Mouse (Mus musculus) heart, embryonic 15.5 days (tissue): ENCODE results near the gene Omg. TPM values are rescaled to one million over a fixed set of nuclear protein-coding genes. Genes with fewer than 3 reads are reported as not detected.

Source experiments
- ATAC-seq: fragments of 200-750 bp; cut with Nextera tagmentation; replicated peaks from 2 replicates; pipeline ENCODE4 v1.8.0; 2017; ENCODE audit warnings: low read depth, moderate TSS enrichment; ENCODE audit not compliant: insufficient number of reproducible peaks, insufficient read depth, low FRiP score
- H3K27ac ChIP-seq: fragments of 300-500 bp; sonication (generic); 2 replicates; pipeline ENCODE4 v1.5.1; 2015; ENCODE audit warnings: mild to moderate bottlenecking, inconsistent platforms
- H3K27me3 ChIP-seq: fragments of 300-500 bp; sonication (generic); 2 replicates; pipeline ENCODE4 v1.6.1; 2015; ENCODE audit warnings: inconsistent platforms
- H3K36me3 ChIP-seq: fragments of 300-500 bp; sonication (generic); 2 replicates; pipeline ENCODE4 v1.6.1; 2015; ENCODE audit warnings: mild to moderate bottlenecking, inconsistent platforms
- H3K4me1 ChIP-seq: fragments of 300-500 bp; sonication (generic); replicated peaks from 2 replicates; pipeline ENCODE4 v1.6.1; 2015; ENCODE audit warnings: inconsistent platforms
- H3K4me2 ChIP-seq: fragments of 300-500 bp; sonication (generic); 2 replicates; pipeline ENCODE4 v1.6.1; 2015; ENCODE audit warnings: inconsistent platforms, mild to moderate bottlenecking, moderate library complexity
- H3K4me3 ChIP-seq: fragments of 300-500 bp; sonication (generic); 2 replicates; pipeline ENCODE4 v1.5.1; 2015; ENCODE audit warnings: mild to moderate bottlenecking, inconsistent platforms
- H3K9ac ChIP-seq: fragments of 300-500 bp; sonication (generic); 2 replicates; pipeline ENCODE4 v1.6.1; 2015; ENCODE audit warnings: mild to moderate bottlenecking, inconsistent platforms
- H3K9me3 ChIP-seq: fragments of 300-500 bp; sonication (generic); replicated peaks from 2 replicates; pipeline ENCODE4 v1.6.1; 2016; ENCODE audit warnings: inconsistent platforms
- WGBS: fragments of 180-500 bp; shearing (Covaris S2); methylation state at CpG from one replicate; pipeline ENCODE4 v1.1.7; 2015; ENCODE audit warnings: mixed read lengths; 5-methylcytosine and 5-hydroxymethylcytosine counted together
- polyA plus RNA-seq: library from polyadenylated mRNA; unstranded; fragments of >200 nt; fragmentation: Nextera tagmentation; extraction: Ambion mirVana; gene quantifications from 2 replicates; pipeline ENCODE4 v1.2.1, GENCODE M21; 2015

Gene Omg
- polyA plus RNA-seq = 0.08 and 0.13 TPM in 2 replicates

GRCm38 (mm10) chr11:79503845-79504244 lies at the start of gene Omg:
TSS of gene Omg (minus strand) at chr11:79504084.
- no peaks in the 10 kb centered on the region for H3K4me1 ChIP-seq
- H3K4me3 ChIP-seq = no peak within 1 kb of the TSS
- no peak within 1 kb of the TSS for H3K4me2 ChIP-seq
- H3K27me3 ChIP-seq = no peaks in the 10 kb centered on the region
- H3K9ac ChIP-seq = no peak within 1 kb of the TSS
- 55% methylated on average over 8 of the region's 8 CpGs for WGBS
- no peak for ATAC-seq
- H3K36me3 ChIP-seq = no peaks in the 10 kb centered on the region
- no peak within 1 kb of the TSS for H3K27ac ChIP-seq
- no peaks in the 10 kb centered on the region for H3K9me3 ChIP-seq

- no peaks in the 10 kb centered on the region for H3K4me1 ChIP-seq
- WGBS = 47% methylated on average over 1 of the region's 1 CpGs
- H3K4me2 ChIP-seq = no peak overlapping the region
- H3K27ac ChIP-seq = no peak overlapping the region
- H3K27me3 ChIP-seq = no peaks in the 10 kb centered on the region
- H3K9me3 ChIP-seq = no peaks in the 10 kb centered on the region
- H3K4me3 ChIP-seq = no peak overlapping the region
- H3K36me3 ChIP-seq = peaks cover 51% of the 10 kb centered on the region
- H3K9ac ChIP-seq = no peak overlapping the region
- no peak for ATAC-seq
Observed at GRCm38 (mm10) chr11:79552622-79553021, 48.7 kb upstream of the Omg start.

GRCm38 (mm10) chr11:79536293-79536692 lies 32.4 kb upstream of the Omg start:
- no peaks in the 10 kb centered on the region for H3K27me3 ChIP-seq
- no peak overlapping the region for H3K4me2 ChIP-seq
- H3K4me1 ChIP-seq = peaks cover 19% of the 10 kb centered on the region
- H3K27ac ChIP-seq = no peak overlapping the region
- WGBS = 93% methylated on average over 3 of the region's 3 CpGs
- ATAC-seq = no peak
- peaks cover 10% of the 10 kb centered on the region for H3K36me3 ChIP-seq
- H3K9me3 ChIP-seq = no peaks in the 10 kb centered on the region
- no peak overlapping the region for H3K9ac ChIP-seq
- H3K4me3 ChIP-seq = no peak overlapping the region

- no peak for ATAC-seq
- H3K4me2 ChIP-seq = no peak overlapping the region
- WGBS = 72% methylated on average over 4 of the region's 4 CpGs
Observed at GRCm38 (mm10) chr11:79535554-79535953, 31.7 kb upstream of the Omg start.

GRCm38 (mm10) chr11:79533950-79534690 lies 30.2 kb upstream of the Omg start:
- no peak overlapping the region for H3K4me3 ChIP-seq
- peaks cover 5% of the 10 kb centered on the region; the same call in 1 of the 2 replicates for H3K36me3 ChIP-seq
- no peak overlapping the region for H3K9ac ChIP-seq
- peak overlapping the region; percentile 13; the same call in 1 of the 2 replicates for H3K27ac ChIP-seq
- no peak overlapping the region for H3K4me2 ChIP-seq
- H3K27me3 ChIP-seq = no peaks in the 10 kb centered on the region
- no peaks in the 10 kb centered on the region for H3K9me3 ChIP-seq
- ATAC-seq = peak; percentile 56
- 67% methylated on average over 8 of the region's 8 CpGs for WGBS
- peaks cover 19% of the 10 kb centered on the region for H3K4me1 ChIP-seq

More at GRCm38 (mm10) chr11:79535554-79535953, 31.7 kb upstream of the Omg start:
- Histone ChIP-seq H3K27me3 (no peaks in the 10 kb centered on the region), H3K9me3 (no peaks in the 10 kb centered on the region), H3K4me1 (peaks cover 19% of the 10 kb centered on the region), H3K9ac (no peak overlapping the region), H3K4me3 (no peak overlapping the region), H3K36me3 (peaks cover 5% of the 10 kb centered on the region; the same call in 1 of the 2 replicates), H3K27ac (no peak overlapping the region)

GRCm38 (mm10) chr11:79533311-79533710 lies 29.4 kb upstream of the Omg start:
- H3K36me3 ChIP-seq = peaks cover 5% of the 10 kb centered on the region; the same call in 1 of the 2 replicates
- ATAC-seq = peak; percentile 76
- H3K4me1 ChIP-seq = peaks cover 19% of the 10 kb centered on the region
- peak overlapping the region; percentile 6; the same call in 1 of the 2 replicates for H3K27ac ChIP-seq
- no peaks in the 10 kb centered on the region for H3K9me3 ChIP-seq
- no peak overlapping the region for H3K4me3 ChIP-seq
- no peaks in the 10 kb centered on the region for H3K27me3 ChIP-seq
- H3K4me2 ChIP-seq = no peak overlapping the region
- H3K9ac ChIP-seq = no peak overlapping the region
- 46% methylated on average over 6 of the region's 6 CpGs for WGBS

GRCm38 (mm10) chr11:79531485-79531884 lies 27.6 kb upstream of the Omg start:
- 92% methylated on average over 4 of the region's 4 CpGs for whole genome bisulfite sequencing
- Histone ChIP-seq H3K36me3 (no peaks in the 10 kb centered on the region; the same call in 1 of the 2 replicates), H3K4me2 (no peak overlapping the region), H3K27ac (no peak overlapping the region), H3K9ac (no peak overlapping the region), H3K4me3 (no peak overlapping the region), H3K9me3 (no peaks in the 10 kb centered on the region), H3K27me3 (no peaks in the 10 kb centered on the region), H3K4me1 (peaks cover 31% of the 10 kb centered on the region)
- ATAC-seq = no peak

GRCm38 (mm10) chr11:79530774-79531173 lies 26.9 kb upstream of the Omg start:
- no peak for ATAC-seq
- H3K27ac ChIP-seq = no peak overlapping the region
- 85% methylated on average over 11 of the region's 11 CpGs for WGBS
- H3K4me3 ChIP-seq = no peak overlapping the region
- peaks cover 31% of the 10 kb centered on the region for H3K4me1 ChIP-seq
- H3K27me3 ChIP-seq = no peaks in the 10 kb centered on the region
- no peaks in the 10 kb centered on the region; the same call in 1 of the 2 replicates for H3K36me3 ChIP-seq
- H3K9me3 ChIP-seq = no peaks in the 10 kb centered on the region
- H3K9ac ChIP-seq = no peak overlapping the region
- H3K4me2 ChIP-seq = no peak overlapping the region

- Histone ChIP-seq H3K36me3 (no peaks in the 10 kb centered on the region; the same call in 1 of the 2 replicates), H3K4me2 (no peak within 1 kb of the TSS), H3K4me3 (no peak within 1 kb of the TSS), H3K9me3 (no peaks in the 10 kb centered on the region), H3K27ac (no peak within 1 kb of the TSS), H3K4me1 (peaks cover 31% of the 10 kb centered on the region), H3K27me3 (no peaks in the 10 kb centered on the region), H3K9ac (no peak within 1 kb of the TSS)
- no peak for ATAC-seq
- 83% methylated on average over 7 of the region's 7 CpGs for WGBS
Observed at GRCm38 (mm10) chr11:79530333-79530761, 26.5 kb upstream of the Omg start, which contains the start of the genes Evi2 and Evi2a. TSS of gene Evi2 (minus strand) at chr11:79530589. TSS of gene Evi2a (minus strand) at chr11:79530609.

GRCm38 (mm10) chr11:79529736-79530135 lies 25.9 kb upstream of the Omg start:
- no peak overlapping the region for H3K27ac ChIP-seq
- no peak for ATAC-seq
- H3K27me3 ChIP-seq = no peaks in the 10 kb centered on the region
- no peak overlapping the region for H3K4me2 ChIP-seq
- H3K4me3 ChIP-seq = no peak overlapping the region
- H3K9me3 ChIP-seq = no peaks in the 10 kb centered on the region
- peaks cover 29% of the 10 kb centered on the region for H3K4me1 ChIP-seq
- H3K36me3 ChIP-seq = no peaks in the 10 kb centered on the region; the same call in 1 of the 2 replicates
- WGBS = 88% methylated on average over 2 of the region's 2 CpGs
- H3K9ac ChIP-seq = no peak overlapping the region

GRCm38 (mm10) chr11:79529226-79529625 lies 25.3 kb upstream of the Omg start:
- WGBS = 92% methylated on average over 6 of the region's 6 CpGs
- no peak for ATAC-seq

More at GRCm38 (mm10) chr11:79529226-79529625, 25.3 kb upstream of the Omg start:
- H3K9ac ChIP-seq = no peak overlapping the region
- no peaks in the 10 kb centered on the region; the same call in 1 of the 2 replicates for H3K36me3 ChIP-seq
- no peak overlapping the region for H3K4me2 ChIP-seq
- H3K27me3 ChIP-seq = no peaks in the 10 kb centered on the region
- no peak overlapping the region for H3K27ac ChIP-seq
- H3K4me3 ChIP-seq = no peak overlapping the region
- H3K4me1 ChIP-seq = peaks cover 24% of the 10 kb centered on the region
- H3K9me3 ChIP-seq = no peaks in the 10 kb centered on the region
